Mouse (Mus musculus): Measurements from ENCODE around the gene Fzr1. TPM values are rescaled to one million over a fixed set of nuclear protein-coding genes. Genes with fewer than 3 reads are reported as not detected.

Gene Fzr1
- polyA plus RNA-seq, 1 experiment: 61.6 TPM

- Histone ChIP-seq H3K4me3 (ENCODE audit: insufficient read depth, poor library complexity, severe bottlenecking) (no peak overlapping the region), H3K79me2 (ENCODE audit: control insufficient read depth, insufficient read depth) (no peaks in the 10 kb centered on the region), H3ac (ENCODE audit: control insufficient read depth, insufficient read length, low read depth) (no peak overlapping the region), H3K79me3 (ENCODE audit: low read depth) (peaks cover 7% of the 10 kb centered on the region), H3K27me3 (ENCODE audit: control insufficient read depth, insufficient read depth, insufficient read length) (no peaks in the 10 kb centered on the region), H3K36me3 (ENCODE audit: control insufficient read depth, insufficient read depth) (peaks cover 56% of the 10 kb centered on the region)
- TF ChIP-seq CTCF (IDR thresholded peaks at IDR 0.05; ENCODE audit: control insufficient read depth, insufficient read depth, insufficient read length) (no peak), MAX (IDR thresholded peaks at IDR 0.05) (no peak), MYOG (IDR thresholded peaks at IDR 0.05; ENCODE audit: control insufficient read depth, extremely low read depth, insufficient read length) (no peak), FOSL1 (IDR thresholded peaks at IDR 0.05; ENCODE audit: insufficient read depth, low read length, poor library complexity, severe bottlenecking) (no peak), CEBPB (IDR thresholded peaks at IDR 0.05; ENCODE audit: low read depth) (no peak), USF1 (IDR thresholded peaks at IDR 0.05; ENCODE audit: low read depth) (no peak), MYOD1 (IDR thresholded peaks at IDR 0.05; ENCODE audit: control insufficient read depth, insufficient read length, low read depth) (no peak)
Measured at GRCm38 (mm10) chr10:81396749-81397148, 18.4 kb upstream of the Fzr1 start.

GRCm38 (mm10) chr10:81395865-81396264, 17.5 kb upstream of the Fzr1 start:
- Histone ChIP-seq H3ac (ENCODE audit: control insufficient read depth, insufficient read length, low read depth) (no peak overlapping the region), H3K4me3 (ENCODE audit: insufficient read depth, poor library complexity, severe bottlenecking) (no peak overlapping the region), H3K27me3 (ENCODE audit: control insufficient read depth, insufficient read depth, insufficient read length) (no peaks in the 10 kb centered on the region), H3K79me2 (ENCODE audit: control insufficient read depth, insufficient read depth) (no peaks in the 10 kb centered on the region), H3K79me3 (ENCODE audit: low read depth) (peaks cover 7% of the 10 kb centered on the region), H3K36me3 (ENCODE audit: control insufficient read depth, insufficient read depth) (peaks cover 47% of the 10 kb centered on the region)
- TF ChIP-seq MYOG (IDR thresholded peaks at IDR 0.05; ENCODE audit: control insufficient read depth, extremely low read depth, insufficient read length): no peak
- no peak for TF ChIP-seq MYOD1 (IDR thresholded peaks at IDR 0.05; ENCODE audit: control insufficient read depth, insufficient read length, low read depth)
- no peak for TF ChIP-seq FOSL1 (IDR thresholded peaks at IDR 0.05; ENCODE audit: insufficient read depth, low read length, poor library complexity, severe bottlenecking)
- TF ChIP-seq USF1 (IDR thresholded peaks at IDR 0.05; ENCODE audit: low read depth): no peak
- TF ChIP-seq CTCF (IDR thresholded peaks at IDR 0.05; ENCODE audit: control insufficient read depth, insufficient read depth, insufficient read length): no peak
- TF ChIP-seq CEBPB (IDR thresholded peaks at IDR 0.05; ENCODE audit: low read depth): no peak
- TF ChIP-seq MAX (IDR thresholded peaks at IDR 0.05): no peak

- Histone ChIP-seq H3K79me3 (ENCODE audit: low read depth) (peaks cover 7% of the 10 kb centered on the region), H3K27me3 (ENCODE audit: control insufficient read depth, insufficient read depth, insufficient read length) (no peaks in the 10 kb centered on the region), H3ac (ENCODE audit: control insufficient read depth, insufficient read length, low read depth) (no peak overlapping the region), H3K79me2 (ENCODE audit: control insufficient read depth, insufficient read depth) (no peaks in the 10 kb centered on the region), H3K4me3 (ENCODE audit: insufficient read depth, poor library complexity, severe bottlenecking) (no peak overlapping the region), H3K36me3 (ENCODE audit: control insufficient read depth, insufficient read depth) (peaks cover 39% of the 10 kb centered on the region)
- peak; percentile 67 for TF ChIP-seq CTCF (IDR thresholded peaks at IDR 0.05; ENCODE audit: control insufficient read depth, insufficient read depth, insufficient read length)
- no peak for TF ChIP-seq USF1 (IDR thresholded peaks at IDR 0.05; ENCODE audit: low read depth)
Measured at GRCm38 (mm10) chr10:81395127-81395526, 16.8 kb upstream of the Fzr1 start.

- H3K27me3 ChIP-seq (ENCODE audit: control insufficient read depth, insufficient read depth, insufficient read length): no peaks in the 10 kb centered on the region
- TF ChIP-seq FOSL1 (IDR thresholded peaks at IDR 0.05; ENCODE audit: insufficient read depth, low read length, poor library complexity, severe bottlenecking) (no peak), MYOD1 (IDR thresholded peaks at IDR 0.05; ENCODE audit: control insufficient read depth, insufficient read length, low read depth) (no peak), CTCF (IDR thresholded peaks at IDR 0.05; ENCODE audit: control insufficient read depth, insufficient read depth, insufficient read length) (no peak)
- H3K36me3 ChIP-seq (ENCODE audit: control insufficient read depth, insufficient read depth): peaks cover 35% of the 10 kb centered on the region
- no peak overlapping the region for H3K4me3 ChIP-seq (ENCODE audit: insufficient read depth, poor library complexity, severe bottlenecking)
- H3K79me3 ChIP-seq (ENCODE audit: low read depth): no peaks in the 10 kb centered on the region
- H3ac ChIP-seq (ENCODE audit: control insufficient read depth, insufficient read length, low read depth): no peak overlapping the region
- no peaks in the 10 kb centered on the region for H3K79me2 ChIP-seq (ENCODE audit: control insufficient read depth, insufficient read depth)
Measured at GRCm38 (mm10) chr10:81393456-81394063, 15.2 kb upstream of the Fzr1 start.

- no peaks in the 10 kb centered on the region for H3K27me3 ChIP-seq (ENCODE audit: control insufficient read depth, insufficient read depth, insufficient read length)
- no peak within 1 kb of the TSS for H3K4me3 ChIP-seq (ENCODE audit: insufficient read depth, poor library complexity, severe bottlenecking)
- H3K79me3 ChIP-seq (ENCODE audit: low read depth): no peaks in the 10 kb centered on the region
- no peaks in the 10 kb centered on the region for H3K79me2 ChIP-seq (ENCODE audit: control insufficient read depth, insufficient read depth)
- peaks cover 35% of the 10 kb centered on the region for H3K36me3 ChIP-seq (ENCODE audit: control insufficient read depth, insufficient read depth)
- TF ChIP-seq MAX (IDR thresholded peaks at IDR 0.05) (no peak), USF1 (IDR thresholded peaks at IDR 0.05; ENCODE audit: low read depth) (no peak), CTCF (IDR thresholded peaks at IDR 0.05; ENCODE audit: control insufficient read depth, insufficient read depth, insufficient read length) (no peak), MYOD1 (IDR thresholded peaks at IDR 0.05; ENCODE audit: control insufficient read depth, insufficient read length, low read depth) (no peak), MYOG (IDR thresholded peaks at IDR 0.05; ENCODE audit: control insufficient read depth, extremely low read depth, insufficient read length) (no peak), CEBPB (IDR thresholded peaks at IDR 0.05; ENCODE audit: low read depth) (no peak), FOSL1 (IDR thresholded peaks at IDR 0.05; ENCODE audit: insufficient read depth, low read length, poor library complexity, severe bottlenecking) (no peak)
- no peak within 1 kb of the TSS for H3ac ChIP-seq (ENCODE audit: control insufficient read depth, insufficient read length, low read depth)
Measured at GRCm38 (mm10) chr10:81392781-81393185, 14.5 kb upstream of the Fzr1 start, which contains the start of gene Smim24. TSS of gene Smim24 (plus strand) at chr10:81393051.

- no peaks in the 10 kb centered on the region for H3K79me3 ChIP-seq (ENCODE audit: low read depth)
- H3K79me2 ChIP-seq (ENCODE audit: control insufficient read depth, insufficient read depth): peaks cover 3% of the 10 kb centered on the region
- no peaks in the 10 kb centered on the region for H3K27me3 ChIP-seq (ENCODE audit: control insufficient read depth, insufficient read depth, insufficient read length)
- no peak overlapping the region for H3ac ChIP-seq (ENCODE audit: control insufficient read depth, insufficient read length, low read depth)
- H3K4me3 ChIP-seq (ENCODE audit: insufficient read depth, poor library complexity, severe bottlenecking): no peak overlapping the region
- no peak for TF ChIP-seq MYOG (IDR thresholded peaks at IDR 0.05; ENCODE audit: control insufficient read depth, extremely low read depth, insufficient read length)
- TF ChIP-seq MAX (IDR thresholded peaks at IDR 0.05): no peak
- no peak for TF ChIP-seq FOSL1 (IDR thresholded peaks at IDR 0.05; ENCODE audit: insufficient read depth, low read length, poor library complexity, severe bottlenecking)
- TF ChIP-seq CEBPB (IDR thresholded peaks at IDR 0.05; ENCODE audit: low read depth): no peak
- peaks cover 35% of the 10 kb centered on the region for H3K36me3 ChIP-seq (ENCODE audit: control insufficient read depth, insufficient read depth)
Measured at GRCm38 (mm10) chr10:81392270-81392669, 14.0 kb upstream of the Fzr1 start.

Measured in C2C12 (cell line).